Mouse (Mus musculus) ES-E14 (cell line): ENCODE results near the gene Epas1.

Experiments used
- HCFC1 ChIP-seq: IDR thresholded peaks from 2 replicates; pipeline ENCODE4 v1.6.1; 2012; ENCODE audit warnings: low read length, inconsistent platforms, borderline replicate concordance; ENCODE audit not compliant: insufficient read depth
- MAFK ChIP-seq: IDR thresholded peaks from 2 replicates; pipeline ENCODE4 v1.6.1; 2014; ENCODE audit warnings: mild to moderate bottlenecking, low read depth, low read length, inconsistent platforms; ENCODE audit not compliant: insufficient read depth
- ZC3H11A ChIP-seq: IDR thresholded peaks from 2 replicates; pipeline ENCODE4 v1.6.1; 2012; ENCODE audit warnings: low read depth, mild to moderate bottlenecking, inconsistent platforms, low read length, borderline replicate concordance

- TF ChIP-seq HCFC1 (no peak), MAFK (no peak), ZC3H11A (no peak)
Observed at GRCm38 (mm10) chr17:86755581-86756195, 2.2 kb downstream of the Epas1 start.
